Mouse (Mus musculus): ENCODE data around the gene Robo4.

Gene Robo4

DNA sequence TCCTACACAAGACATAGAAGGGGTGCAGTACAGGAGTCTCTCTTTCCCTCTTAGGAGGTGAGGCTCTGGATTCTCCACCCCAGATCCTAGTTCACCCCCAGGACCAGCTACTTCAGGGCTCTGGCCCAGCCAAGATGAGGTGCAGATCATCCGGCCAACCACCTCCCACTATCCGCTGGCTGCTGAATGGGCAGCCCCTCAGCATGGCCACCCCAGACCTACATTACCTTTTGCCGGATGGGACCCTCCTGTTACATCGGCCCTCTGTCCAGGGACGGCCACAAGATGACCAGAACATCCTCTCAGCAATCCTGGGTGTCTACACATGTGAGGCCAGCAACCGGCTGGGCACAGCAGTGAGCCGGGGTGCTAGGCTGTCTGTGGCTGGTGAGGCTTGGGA is 804 bp downstream of the Robo4 start:
- no peak for DNase-seq (ENCODE audit: low spot score in 2 of 2)

DNA sequence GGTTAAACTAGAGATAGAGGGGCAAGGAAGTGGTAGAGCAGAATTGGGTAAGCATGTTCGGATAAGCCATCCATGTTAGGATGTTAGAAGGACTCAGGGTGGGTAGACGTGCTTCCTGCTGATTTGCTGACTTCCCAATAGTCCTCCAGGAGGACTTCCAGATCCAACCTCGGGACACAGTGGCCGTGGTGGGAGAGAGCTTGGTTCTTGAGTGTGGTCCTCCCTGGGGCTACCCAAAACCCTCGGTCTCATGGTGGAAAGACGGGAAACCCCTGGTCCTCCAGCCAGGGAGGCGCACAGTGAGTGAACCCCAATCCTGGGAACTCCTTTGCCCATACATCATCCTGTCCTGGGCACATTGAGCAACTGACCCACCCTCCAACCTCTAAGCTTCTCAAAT is 1.3 kb downstream of the Robo4 start:
- DNase-seq (ENCODE audit: low spot score in 2 of 2), result no peak

DNA sequence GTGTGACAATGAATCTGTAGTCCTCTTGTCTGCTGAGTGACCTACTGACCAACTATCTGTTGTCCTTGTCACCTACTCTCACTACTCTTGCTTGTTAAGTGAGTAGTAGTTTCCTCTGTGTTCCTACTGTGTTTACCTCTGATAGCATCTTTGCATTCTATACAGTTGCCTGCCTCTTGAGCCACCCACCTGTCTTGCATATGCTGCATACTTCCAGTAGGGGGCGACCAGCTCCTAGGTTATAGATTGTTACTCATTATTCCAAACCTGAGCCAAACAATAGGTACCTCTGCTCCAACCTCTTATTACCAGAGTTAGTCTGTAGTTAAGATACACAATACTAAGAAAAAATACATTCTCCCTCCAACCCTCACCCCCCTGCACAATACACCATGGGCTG is 4.7 kb downstream of the Robo4 start:
- no peak for DNase-seq (ENCODE audit: low spot score in 2 of 2)

DNA sequence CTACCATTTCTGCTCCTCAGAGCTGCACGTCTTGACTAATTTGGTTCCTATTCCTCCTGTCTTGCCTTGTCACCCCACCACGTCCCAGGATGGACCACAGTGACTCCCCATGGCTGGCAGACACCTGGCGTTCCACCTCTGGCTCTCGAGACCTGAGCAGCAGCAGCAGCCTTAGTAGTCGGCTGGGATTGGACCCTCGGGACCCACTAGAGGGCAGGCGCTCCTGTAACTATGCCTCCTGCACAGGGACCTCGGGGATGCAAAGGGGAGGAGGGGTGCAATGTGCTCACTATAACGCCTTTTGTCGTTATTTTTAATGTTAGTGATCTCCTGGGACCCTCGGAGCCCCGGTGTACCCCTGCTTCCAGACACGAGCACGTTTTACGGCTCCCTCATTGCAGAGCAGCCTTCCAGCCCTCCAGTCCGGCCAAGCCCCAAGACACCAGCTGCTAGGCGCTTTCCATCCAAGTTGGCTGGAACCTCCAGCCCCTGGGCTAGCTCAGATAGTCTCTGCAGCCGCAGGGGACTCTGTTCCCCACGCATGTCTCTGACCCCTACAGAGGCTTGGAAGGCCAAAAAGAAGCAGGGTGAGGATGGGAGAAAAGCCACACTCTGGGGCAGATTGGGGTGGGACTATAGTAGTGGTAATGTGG is 6.3 kb downstream of the Robo4 start:
- no peak for DNase-seq (ENCODE audit: low spot score in 2 of 2)

DNA sequence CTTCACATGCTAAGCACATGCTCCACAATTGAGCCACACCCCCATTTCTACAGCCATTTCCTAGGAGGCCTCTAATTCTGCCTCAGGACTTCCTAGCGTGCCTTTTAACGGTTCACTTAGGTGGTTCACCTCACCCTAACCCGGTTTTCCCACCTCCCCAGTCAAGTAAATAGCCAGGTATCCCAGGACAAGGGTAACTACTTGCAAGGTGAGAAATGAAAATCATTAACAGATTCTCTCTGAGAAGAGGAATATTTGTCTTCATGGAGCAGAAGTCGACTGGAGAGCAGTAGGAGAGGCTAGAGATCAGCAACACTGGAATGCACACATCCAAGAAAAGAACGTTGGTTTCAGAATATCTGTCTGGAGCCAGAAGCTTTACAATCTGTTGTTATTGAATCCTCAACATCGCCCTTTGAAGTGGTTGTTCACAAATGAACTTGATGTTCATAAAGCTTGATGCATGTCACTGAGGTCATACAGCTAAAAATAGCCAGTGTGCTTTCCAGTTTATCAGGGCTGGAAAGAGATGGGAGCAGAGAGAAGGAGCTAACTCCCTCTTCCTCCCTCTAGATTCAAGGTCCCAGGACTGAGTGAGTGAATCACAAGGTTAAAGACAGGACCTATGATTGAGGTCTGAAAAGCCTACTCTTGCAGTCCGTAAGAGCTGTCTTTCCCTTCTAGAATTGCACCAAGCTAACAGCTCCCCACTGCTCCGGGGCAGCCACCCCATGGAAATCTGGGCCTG is 8.2 kb downstream of the Robo4 start:
- DNase-seq (ENCODE audit: low spot score in 2 of 2), result no peak

DNA sequence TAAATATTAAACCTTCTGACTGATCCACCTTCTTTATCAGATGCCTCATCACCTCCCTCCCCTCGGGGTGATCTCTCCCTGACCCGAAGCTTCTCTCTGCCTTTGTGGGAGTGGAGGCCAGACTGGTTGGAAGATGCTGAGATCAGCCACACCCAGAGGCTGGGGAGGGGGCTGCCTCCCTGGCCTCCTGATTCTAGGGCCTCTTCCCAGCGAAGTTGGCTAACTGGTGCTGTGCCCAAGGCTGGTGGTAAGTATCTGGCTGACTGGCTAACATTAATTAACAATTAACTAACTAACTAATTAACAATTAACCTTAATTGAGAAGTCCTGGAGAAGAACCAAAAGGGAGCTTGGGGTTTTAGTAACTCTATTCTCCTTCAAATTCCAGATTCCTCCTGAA is 11.3 kb downstream of the Robo4 start:
- DNase-seq (ENCODE audit: low spot score in 2 of 2), result no peak

DNA sequence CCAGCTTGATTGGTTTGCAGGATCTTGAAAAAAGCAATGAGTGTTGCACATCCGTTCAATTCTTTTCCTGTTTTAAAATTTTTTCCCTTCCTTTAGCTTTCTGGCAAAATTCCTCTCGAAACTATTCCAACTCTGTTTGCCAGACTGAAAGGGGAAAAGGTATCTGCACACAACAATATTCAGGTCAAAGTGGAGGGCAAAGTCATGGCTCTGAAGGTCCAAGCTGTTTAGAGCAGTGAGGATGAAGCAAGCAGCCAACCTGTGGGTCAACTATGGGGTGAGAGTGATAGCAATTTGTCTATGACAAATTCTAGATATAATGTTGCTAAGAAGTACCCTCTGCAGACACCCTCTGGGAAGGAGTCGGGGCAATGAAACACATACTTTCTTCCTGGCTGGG is 13.0 kb downstream of the Robo4 start:
- no peak for DNase-seq (ENCODE audit: low spot score in 2 of 2)

DNA sequence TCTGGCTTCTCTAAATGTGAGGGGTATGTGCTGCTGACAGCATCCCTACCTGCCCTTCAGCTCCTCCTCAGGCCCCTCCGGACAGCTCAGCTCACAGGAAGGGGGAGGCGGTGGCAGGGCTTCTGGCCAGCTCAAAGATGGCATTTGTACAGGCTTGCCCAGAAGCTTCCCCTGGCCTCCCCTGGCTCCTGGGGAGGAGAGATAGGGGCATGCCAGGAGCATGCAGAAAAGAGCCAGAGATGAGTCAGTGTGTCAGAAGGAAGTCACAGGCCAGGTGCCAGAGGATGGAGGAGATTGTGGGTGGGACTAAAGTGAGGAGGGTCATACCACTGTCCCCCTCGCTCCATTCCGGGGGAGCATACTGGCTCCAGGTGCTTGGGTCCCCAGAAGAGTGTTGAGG is 17.1 kb downstream of the Robo4 start:
- DNase-seq (ENCODE audit: low spot score in 2 of 2), result no peak

DNA sequence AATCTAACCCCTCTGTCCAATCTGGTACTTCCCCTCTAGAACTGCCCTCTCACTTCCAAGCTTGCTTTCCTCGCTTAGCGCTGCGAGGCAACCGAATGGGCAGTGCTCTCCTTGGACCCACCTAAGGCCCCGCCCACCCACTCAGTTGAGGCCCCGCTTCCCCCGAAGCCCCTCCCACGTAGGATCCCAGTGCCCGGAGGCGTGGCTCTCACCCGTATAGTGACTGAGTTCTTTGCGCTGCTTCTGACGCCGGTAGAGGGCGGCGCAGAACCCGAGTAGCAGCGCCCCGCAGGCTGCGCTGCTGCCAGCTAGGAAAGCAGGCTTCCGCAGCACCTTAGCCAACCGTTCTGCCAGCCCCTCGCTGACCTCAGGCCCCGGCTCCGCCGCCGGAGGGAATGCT is 19.0 kb downstream of the Robo4 start:
- peak; percentile 70 to 83 for DNase-seq (ENCODE audit: low spot score in 2 of 2)

DNA sequence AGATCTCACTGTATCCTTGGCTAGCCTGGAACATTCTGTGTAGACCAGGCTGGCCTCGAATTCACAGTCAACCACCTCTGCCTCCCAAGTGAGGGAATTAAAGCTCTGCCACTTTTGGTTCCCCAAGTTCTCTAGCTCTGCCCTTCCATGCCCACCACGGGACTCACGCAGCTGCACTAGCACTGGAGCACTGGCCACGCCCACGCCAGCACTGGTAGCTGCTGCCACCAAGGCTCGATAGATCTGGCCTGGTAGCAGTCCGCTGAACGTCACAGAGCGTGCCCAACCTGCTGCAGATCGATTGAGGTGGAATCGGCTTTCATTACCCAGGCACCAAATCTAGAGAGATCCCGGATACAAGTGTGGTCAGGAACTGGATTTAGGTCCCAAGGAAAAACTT is 19.5 kb downstream of the Robo4 start:
- no peak for DNase-seq (ENCODE audit: low spot score in 2 of 2)

DNA sequence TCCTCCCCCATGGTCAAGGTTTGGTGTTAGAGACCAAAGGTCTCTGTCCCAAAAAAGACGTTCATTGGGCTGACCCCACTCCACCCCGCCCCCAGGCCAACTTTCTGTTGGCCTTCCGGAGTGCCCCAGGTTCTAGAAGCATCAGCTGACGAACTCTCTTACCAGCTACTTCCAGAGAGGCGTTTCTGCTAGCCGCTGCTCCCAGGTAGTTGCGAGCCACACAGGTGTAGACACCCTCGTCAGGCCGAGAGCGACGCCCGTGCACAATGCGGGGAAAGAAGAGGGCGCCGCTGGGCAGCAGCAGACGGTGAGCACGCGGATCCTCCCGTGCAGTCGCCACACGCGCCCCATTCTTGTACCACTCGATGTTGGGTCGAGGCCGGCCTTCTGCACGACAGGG is 27.6 kb downstream of the Robo4 start:
- peak; percentile 14 to 50 for DNase-seq (ENCODE audit: low spot score in 2 of 2)

DNA sequence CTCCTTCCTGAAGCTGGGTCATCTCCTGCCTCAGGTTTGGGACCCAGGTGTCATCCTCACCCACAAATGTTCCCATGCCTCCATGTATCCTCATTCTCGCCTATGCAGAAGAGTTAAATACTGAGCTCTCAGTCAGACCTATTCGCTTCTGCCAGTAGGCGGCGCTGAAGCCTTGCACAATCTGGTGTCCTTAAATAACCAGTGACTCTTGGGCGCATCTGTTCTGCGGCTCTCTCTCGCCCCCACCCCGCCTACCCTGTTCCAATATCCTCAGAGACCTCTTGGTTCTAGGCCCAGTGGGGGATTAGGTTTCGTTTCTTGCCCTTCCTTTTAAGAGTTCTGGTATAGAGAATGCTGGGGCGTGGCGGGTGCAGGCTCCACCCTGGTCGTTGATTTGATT is 28.9 kb downstream of the Robo4 start:
- peak; percentile 70 to 85 for DNase-seq (ENCODE audit: low spot score in 2 of 2)

DNA sequence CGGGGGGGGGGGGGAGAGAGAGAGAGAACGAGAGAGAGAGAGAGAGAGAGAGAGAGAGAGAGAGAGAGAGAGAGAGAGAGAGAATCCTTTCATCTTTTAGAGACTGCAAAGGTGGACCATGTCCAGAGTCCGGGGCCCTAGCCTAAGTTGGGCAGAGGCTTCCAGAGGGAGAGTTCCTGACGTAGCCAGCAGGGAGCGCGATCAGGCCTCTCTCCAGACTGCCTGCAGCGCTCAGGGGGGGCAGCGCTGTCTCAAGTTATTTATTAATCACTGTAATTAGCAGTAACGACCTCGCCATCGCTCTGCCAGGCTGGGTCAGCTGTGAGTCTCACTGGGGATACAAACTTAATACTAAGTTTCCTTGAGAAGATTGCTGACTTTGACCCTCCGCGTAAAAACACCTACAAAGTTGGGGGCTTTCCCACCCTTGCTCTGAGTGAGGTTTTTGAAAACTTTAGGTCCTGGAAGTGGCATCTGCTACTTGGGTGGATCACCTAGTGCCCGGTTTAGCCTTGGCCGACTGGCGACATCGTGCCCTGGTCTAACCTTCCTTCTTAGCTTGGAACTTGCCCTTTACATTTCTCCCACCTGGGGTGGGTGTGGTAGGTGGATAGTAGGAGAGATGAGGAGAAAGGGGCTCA is 30.4 kb downstream of the Robo4 start:
- DNase-seq (ENCODE audit: low spot score in 2 of 2), result peak; percentile 22 to 62

DNA sequence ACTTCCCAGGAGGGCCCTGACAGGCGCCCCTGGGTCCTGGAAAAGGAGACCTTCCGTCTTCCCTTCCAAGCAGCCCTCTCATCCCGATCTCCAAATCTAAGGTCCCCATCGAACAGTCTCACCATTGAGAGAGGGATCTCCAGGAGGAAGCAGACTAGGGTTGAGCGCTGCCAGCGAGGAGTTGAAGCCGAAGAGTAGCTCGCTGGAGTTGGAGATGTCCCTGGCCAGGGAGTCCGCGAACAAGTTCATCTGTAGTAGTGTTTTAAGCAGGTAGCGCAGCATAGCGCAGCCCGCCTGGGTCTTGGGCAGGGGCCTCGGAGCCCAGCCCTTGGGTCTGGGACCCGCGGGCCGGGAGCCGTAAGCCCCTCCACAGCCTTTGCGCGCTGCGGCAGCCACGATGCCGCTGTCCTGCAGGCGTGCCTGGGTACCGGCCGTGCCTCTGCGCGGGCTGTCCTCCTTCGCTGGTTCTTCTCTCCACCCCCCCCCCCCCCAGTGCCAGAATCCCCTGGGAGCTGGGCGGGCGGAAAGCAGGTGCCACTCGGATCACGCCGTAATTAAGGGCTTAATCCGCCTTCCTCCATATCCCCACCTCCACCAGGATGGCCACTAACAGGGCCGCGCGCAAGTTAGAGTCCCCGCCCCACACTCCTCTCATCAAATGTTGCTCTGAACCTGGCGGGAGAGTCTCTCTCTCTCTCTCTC is 31.2 kb downstream of the Robo4 start, which contains the start of gene Robo3:
Robo3 (minus strand) TSS at position 527 of the 702 bp plus-strand sequence.
- peak; percentile 15 to 58 for DNase-seq (ENCODE audit: low spot score in 2 of 2)

DNA sequence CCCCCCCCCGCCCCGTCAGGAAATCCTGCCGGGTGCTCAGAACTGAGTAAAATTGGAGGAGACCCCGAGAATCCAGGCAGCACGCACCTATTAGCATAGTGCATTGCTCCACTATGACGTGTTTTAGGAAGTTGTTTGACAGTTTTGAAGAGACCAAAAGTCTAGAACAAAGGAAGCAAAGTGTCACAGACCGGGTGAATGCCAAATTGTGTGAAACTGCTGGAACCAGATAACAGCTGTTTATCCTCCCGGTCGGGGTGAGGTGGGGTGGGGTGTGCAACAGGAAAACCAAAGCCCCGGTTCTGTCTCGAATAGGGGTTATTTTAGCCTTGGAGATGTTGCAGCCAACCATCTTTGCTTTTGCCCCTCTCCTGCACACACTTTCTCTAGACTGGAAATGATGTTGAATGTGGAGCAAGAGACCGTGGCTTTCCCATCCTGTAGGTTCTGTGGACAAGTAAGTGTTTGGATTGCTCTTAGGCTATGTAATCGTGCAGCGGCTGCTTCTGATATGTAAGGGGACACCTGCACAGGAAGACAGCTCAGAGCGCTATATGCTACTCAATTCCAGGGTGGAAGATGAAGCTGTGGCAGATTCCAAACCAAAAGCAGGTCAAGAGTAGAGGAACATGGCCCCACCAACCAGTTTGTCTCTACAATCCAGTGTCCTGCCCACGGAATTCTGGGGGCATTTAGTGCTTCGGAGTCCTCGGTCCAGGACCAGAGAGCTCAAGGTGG is 32.3 kb downstream of the Robo4 start:
- peak in 1 of 2 experiments; percentile 11 for DNase-seq (ENCODE audit: low spot score in 2 of 2)

DNA sequence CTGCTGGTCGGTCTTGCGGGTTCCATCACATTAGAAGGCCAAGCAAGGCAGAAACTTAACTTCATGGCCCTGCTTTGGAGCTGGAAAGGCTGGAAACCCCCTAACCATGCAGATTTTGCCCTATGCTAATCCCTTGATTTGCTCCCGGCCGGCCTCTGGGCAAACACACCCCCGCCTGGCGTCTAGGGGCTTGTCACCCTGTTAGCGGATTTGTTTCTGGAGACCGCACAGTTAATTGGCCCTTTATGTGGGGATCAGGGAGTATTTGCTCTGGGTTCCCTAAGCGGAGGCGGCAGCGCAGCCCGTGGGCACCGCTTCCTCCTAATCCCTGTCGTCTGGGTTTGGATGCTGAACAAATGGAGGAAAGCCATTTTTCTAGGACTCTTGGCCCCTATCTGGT is 33.2 kb downstream of the Robo4 start:
- peak in 1 of 2 experiments; percentile 15 for DNase-seq (ENCODE audit: low spot score in 2 of 2)

DNA sequence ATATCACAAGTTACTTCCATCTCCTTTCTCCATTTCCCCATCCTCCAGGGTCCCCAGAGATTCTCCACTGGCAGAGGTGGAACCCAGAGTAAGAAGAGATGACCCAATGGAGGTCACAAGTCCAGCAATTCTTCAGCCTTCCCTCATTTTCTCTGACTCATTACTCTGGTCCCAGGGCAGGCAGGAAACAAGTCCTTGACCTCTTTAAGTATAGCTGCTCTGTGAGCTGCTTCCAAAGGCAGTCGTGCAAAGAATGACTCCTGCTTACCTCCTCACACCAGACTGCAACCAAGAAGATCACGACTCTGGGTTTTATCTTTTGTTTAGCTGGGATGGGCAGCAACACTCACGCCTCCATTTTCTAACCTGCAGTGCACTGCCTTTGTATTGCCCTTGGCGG is 33.9 kb downstream of the Robo4 start:
- peak in 1 of 2 experiments; percentile 7 for DNase-seq (ENCODE audit: low spot score in 2 of 2)

DNA sequence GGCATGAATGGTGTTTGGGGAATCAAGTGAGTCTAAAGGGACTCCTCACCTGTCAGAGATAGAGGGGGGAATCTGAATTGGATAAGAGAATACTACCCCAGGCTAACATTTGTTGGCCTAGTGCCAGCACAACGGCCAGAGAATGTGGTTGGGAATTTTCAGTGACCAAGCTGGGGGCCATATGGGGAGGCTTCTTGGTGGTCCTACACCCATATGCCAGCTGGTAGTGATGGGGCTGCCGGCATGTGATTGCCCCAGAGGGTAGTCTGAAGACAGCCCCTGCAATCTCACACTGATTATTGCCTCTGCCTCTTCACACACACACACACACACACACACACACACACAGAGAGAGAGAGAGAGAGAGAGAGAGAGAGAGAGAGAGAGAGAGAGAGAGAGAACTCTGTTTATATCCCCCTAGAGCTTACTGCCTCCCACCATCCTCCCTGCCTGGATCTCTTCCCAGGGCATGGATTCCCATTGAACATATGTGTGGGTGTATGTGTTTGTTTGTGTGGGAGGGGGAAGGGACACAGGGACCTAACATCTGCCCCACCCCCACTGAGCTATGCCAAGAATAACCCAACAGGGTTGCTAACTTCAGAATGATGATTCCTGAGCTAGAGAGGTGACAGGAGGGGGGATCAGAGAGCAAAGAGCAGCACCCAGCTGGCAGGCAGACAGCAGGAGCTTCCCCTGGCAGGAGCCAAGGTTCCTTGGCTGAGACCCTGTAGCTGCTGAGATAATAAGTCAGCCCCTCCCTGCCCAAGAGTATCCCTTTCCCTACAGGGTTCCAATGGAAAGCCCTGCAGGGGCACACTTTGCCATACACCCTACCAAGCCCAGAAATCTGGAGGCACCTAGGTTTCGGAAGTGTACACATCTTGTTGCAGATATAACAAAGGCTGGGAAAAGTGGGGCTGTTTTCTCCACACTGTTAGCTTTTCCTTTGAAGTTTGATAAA is 36.4 kb downstream of the Robo4 start:
- DNase-seq (ENCODE audit: low spot score in 2 of 2), result peak; percentile 15 to 53

DNA sequence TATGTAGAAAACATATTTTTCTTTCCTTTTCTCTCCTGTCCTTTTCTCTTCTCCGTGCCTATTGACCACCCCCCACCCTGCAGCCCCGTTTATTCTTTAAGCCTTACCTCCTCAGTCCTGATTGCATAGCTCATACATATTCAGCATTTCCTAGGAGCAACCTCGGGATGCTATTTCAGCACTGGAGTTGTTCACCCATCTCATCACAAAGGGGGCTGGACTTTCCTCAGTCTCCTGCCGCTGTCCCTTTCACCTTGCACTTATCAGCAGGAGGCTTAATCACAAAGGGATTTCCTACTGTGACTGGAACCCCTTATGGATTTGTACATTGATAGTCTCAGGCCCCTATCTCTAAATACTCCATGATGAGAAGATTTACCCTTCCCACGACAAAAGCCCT is 50.7 kb downstream of the Robo4 start:
- no peak for DNase-seq (ENCODE audit: low spot score in 2 of 2)

DNA sequence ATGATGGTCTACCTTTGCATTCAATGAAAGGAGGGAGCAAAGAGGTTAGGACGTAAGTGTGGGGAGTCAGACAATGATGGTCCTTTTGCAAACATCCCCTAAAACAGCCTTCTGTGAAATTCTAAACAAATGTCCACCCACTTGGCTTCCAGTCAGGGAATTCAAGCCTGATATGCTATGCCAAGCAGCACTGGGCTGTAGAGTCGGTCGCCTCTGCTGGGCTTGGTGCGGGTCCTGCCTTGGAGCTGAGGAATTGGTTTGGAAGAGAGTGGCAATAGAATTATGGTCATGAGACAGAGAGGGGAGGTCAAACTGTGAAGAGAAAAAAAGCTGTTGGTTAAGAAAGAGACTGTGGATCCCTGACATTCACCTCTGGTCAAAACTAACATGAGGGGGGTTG is 51.6 kb downstream of the Robo4 start:
- no peak for DNase-seq (ENCODE audit: low spot score in 2 of 2)
